Mouse (Mus musculus) forebrain, postnatal 0 days (tissue): ENCODE results near the gene Ppm1g. TPM values are rescaled to one million over a fixed set of nuclear protein-coding genes. Genes with fewer than 3 reads are reported as not detected.
A peak's percentile ranks its signal among the peaks of the same experiment; 100 is the strongest.

Experiments
- ATAC-seq: fragments of 200-750 bp; cut with Nextera tagmentation; 2 replicates; pipeline ENCODE4 v1.8.0; 2017; ENCODE audit warnings: mild to moderate bottlenecking, moderate library complexity
- DNase-seq: peaks from one replicate; pipeline ENCODE4 v3.0.0-alpha.2; 2015
- H3K27ac ChIP-seq: fragments of 300-500 bp; sonication (generic); 2 replicates; pipeline ENCODE4 v1.5.1; 2014; ENCODE audit warnings: low read depth, mild to moderate bottlenecking, antibody characterized with exemption, low read length, moderate library complexity, mixed read lengths
- H3K27me3 ChIP-seq: fragments of 300-500 bp; sonication (generic); 2 replicates; pipeline ENCODE4 v1.6.1; 2014; ENCODE audit warnings: mild to moderate bottlenecking, low read length, mixed read lengths; ENCODE audit not compliant: insufficient read depth
- H3K36me3 ChIP-seq: fragments of 300-500 bp; sonication (generic); 2 replicates; pipeline ENCODE4 v1.6.1; 2014; ENCODE audit warnings: mild to moderate bottlenecking, moderate library complexity; ENCODE audit not compliant: insufficient read depth
- H3K4me1 ChIP-seq: fragments of 300-500 bp; sonication (generic); 2 replicates; pipeline ENCODE4 v1.6.1; 2014; ENCODE audit warnings: antibody characterized with exemption; ENCODE audit not compliant: insufficient read depth
- H3K4me2 ChIP-seq: fragments of 300-500 bp; sonication (generic); 2 replicates; pipeline ENCODE4 v1.6.1; 2014; ENCODE audit warnings: low read depth, mild to moderate bottlenecking, moderate library complexity
- H3K4me3 ChIP-seq: fragments of 300-500 bp; sonication (generic); 2 replicates; pipeline ENCODE4 v1.5.1; 2014; ENCODE audit warnings: low read depth, low read length, mixed read lengths
- H3K9ac ChIP-seq: fragments of 300-500 bp; sonication (generic); 2 replicates; pipeline ENCODE4 v1.6.1; 2014; ENCODE audit warnings: mild to moderate bottlenecking
- H3K9me3 ChIP-seq: fragments of 300-500 bp; sonication (generic); 2 replicates; pipeline ENCODE4 v1.6.1; 2016; ENCODE audit warnings: low read length
- CTCF ChIP-seq: sonication (generic); IDR thresholded peaks from 2 replicates; pipeline ENCODE4 v1.5.1; 2016; ENCODE audit warnings: antibody characterized with exemption, control low read depth, low read depth
- whole genome bisulfite sequencing: fragments of 180-500 bp; shearing (Covaris S2); extraction: QIAGEN DNeasy Blood & Tissue Kit; methylation state at CpG from one replicate; pipeline ENCODE4 v1.1.7; 2014; 5-methylcytosine and 5-hydroxymethylcytosine counted together
- polyA plus RNA-seq: library from polyadenylated mRNA; unstranded; fragments of >200 nt; fragmentation: Nextera tagmentation; extraction: Ambion mirVana; gene quantifications from 2 replicates; pipeline ENCODE4 v1.2.1, GENCODE M21; 2015
- total RNA-seq: library from RNA; depleted of rRNA; stranded (reverse); fragments of >200 nt; gene quantifications from 2 replicates; pipeline ENCODE4 v1.2.3, GENCODE M21; 2014

Ppm1g gene
- total and polyA plus RNA-seq, 2 experiments from 2014 or later: 102 to 175 TPM

DNA sequence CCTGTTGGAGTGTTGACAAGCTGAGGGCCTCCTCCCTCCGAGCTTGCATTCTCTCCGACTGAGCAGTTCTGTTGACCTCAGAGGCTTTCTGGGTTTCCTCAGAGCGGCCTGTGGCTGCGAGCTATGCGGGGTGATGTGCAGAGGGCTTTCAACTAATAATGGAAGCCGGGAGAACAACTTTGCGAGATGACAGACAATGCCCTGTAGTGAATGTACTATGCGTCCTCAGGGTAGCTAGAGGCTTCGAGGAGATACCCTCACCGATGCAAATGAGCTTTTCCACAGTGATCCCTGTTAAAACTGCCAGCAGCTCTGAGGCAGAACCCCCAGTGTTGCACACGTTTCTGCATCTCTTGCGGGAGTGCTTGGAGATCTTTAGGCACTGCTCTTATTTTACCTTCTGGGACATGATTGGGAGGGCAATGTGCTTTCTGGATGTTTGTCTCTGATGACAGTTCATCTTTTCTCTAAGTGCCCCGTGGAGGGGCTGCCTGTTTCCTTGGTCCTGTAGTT lies 21.1 kb upstream of the Ppm1g start:
- peak overlapping the region; percentile 97 for H3K4me3 ChIP-seq
- H3K27ac ChIP-seq: peak overlapping the region; percentile 93
- H3K36me3 ChIP-seq: peaks cover 29% of the 10 kb centered on the region
- H3K4me2 ChIP-seq: peak overlapping the region; percentile 76
- ATAC-seq (no peak), DNase-seq (no peak)
- no peak for TF ChIP-seq CTCF
- H3K9ac ChIP-seq: peak overlapping the region; percentile 90
- H3K4me1 ChIP-seq: peaks cover 7% of the 10 kb centered on the region; the same call in 1 of the 2 replicates
- H3K9me3 ChIP-seq: no peaks in the 10 kb centered on the region
- no peaks in the 10 kb centered on the region for H3K27me3 ChIP-seq
- WGBS: under 1% methylated on average over 13 of the region's 13 CpGs

DNA sequence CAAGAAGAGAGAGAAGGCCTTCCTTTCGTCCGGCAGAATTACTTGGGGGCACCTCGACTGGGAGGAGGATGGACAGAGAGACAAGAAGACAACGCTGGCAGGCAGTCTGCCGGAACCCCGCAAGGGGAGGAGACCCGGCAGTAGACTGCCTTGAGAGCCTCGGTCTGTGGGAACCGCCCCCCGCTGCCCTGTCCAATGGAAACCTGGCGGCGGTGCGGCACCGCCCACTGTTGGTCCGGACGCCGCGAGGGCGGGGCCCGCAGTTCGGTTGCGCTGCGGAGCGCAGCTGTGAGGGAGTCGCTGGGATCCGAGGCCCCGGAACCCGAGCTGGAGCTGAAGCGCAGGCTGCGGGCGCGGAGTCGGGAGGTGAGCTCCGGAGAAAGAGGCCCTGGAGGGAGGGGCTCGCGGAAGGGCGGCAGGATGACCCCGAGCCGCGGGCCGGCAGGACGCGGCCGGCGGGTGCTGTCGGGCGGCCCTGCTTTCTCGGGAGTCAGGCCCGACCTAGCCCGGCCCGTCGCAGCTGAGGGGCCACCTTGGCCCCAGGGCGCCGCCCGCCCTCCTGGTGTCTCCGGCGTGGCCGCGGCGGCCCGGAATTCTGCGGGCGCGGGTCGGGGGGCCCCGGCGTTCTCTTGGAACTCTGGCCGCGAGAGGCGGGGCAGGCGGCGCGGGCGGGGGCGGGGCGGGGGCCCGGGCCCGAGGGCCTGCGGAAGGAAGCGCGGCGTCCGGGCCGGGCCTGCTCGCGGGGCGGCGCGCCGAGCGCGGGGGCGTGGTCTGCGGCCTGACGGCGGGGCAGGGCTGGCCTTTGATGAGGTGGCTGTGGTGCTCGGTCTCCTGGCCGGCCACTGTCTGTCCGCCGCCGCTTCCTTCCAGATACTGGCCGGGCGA lies 20.4 kb upstream of the Ppm1g start, which contains the start of the genes Nrbp1 and Gm9970:
Gene Nrbp1, plus strand, starts transcription at position 228 of the 885 bp plus-strand sequence.
Gene Gm9970, minus strand, starts transcription at position 596 of the 885 bp plus-strand sequence.
- Histone ChIP-seq H3K4me2 (peak within 1 kb of the TSS; percentile 76), H3K27ac (peak within 1 kb of the TSS; percentile 93), H3K27me3 (no peaks in the 10 kb centered on the region), H3K36me3 (peaks cover 22% of the 10 kb centered on the region), H3K4me1 (peaks cover 7% of the 10 kb centered on the region; the same call in 1 of the 2 replicates), H3K9me3 (no peaks in the 10 kb centered on the region), H3K9ac (peak within 1 kb of the TSS; percentile 90), H3K4me3 (peak within 1 kb of the TSS; percentile 97)
- WGBS: under 1% methylated on average over 84 of the region's 103 CpGs
- DNase-seq (peak; percentile 96), ATAC-seq (peak; percentile 99)
- TF ChIP-seq CTCF: 0 out of 2 replicates have a peak, but pooled peaks have one; percentile 11

DNA sequence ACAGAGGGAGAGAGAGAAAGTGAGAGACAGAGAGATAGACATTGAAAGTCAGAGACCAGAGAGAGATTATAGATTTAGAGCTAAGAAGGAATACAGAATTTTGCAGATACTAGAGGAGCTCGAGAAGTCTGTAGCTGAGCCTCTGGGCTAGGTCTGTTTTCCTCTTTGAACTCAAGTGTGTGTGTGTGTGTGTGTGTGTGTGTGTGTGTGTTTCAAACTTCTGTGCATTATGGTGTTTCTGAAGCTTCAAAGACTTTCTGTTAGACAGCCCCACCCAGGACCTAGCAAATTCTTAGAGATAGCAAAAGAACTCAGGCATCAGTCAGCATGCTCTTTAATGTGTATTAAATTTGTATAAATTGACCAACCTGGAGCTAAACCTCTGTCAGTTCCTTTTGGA lies 6.2 kb upstream of the Ppm1g start:
- ATAC-seq: no peak
- no peak for DNase-seq
- Histone ChIP-seq H3K4me2 (no peak overlapping the region), H3K4me3 (no peak overlapping the region), H3K4me1 (no peaks in the 10 kb centered on the region), H3K9ac (no peak overlapping the region), H3K27me3 (no peaks in the 10 kb centered on the region), H3K9me3 (no peaks in the 10 kb centered on the region), H3K36me3 (no peaks in the 10 kb centered on the region), H3K27ac (no peak overlapping the region)
- no peak for TF ChIP-seq CTCF
- 77% methylated on average over 1 of the region's 1 CpGs for WGBS

- H3K4me2 ChIP-seq: no peak overlapping the region
- H3K27ac ChIP-seq: no peak overlapping the region
- ATAC-seq (no peak), DNase-seq (no peak)
- no peak overlapping the region for H3K9ac ChIP-seq
- no peak overlapping the region for H3K4me3 ChIP-seq
- H3K36me3 ChIP-seq: no peaks in the 10 kb centered on the region
- no peaks in the 10 kb centered on the region for H3K9me3 ChIP-seq
- WGBS: 94% methylated on average over 9 of the region's 9 CpGs
- H3K27me3 ChIP-seq: no peaks in the 10 kb centered on the region
- H3K4me1 ChIP-seq: peaks cover 4% of the 10 kb centered on the region; the same call in 1 of the 2 replicates
- no peak for TF ChIP-seq CTCF
Observed at GRCm38 (mm10) chr5:31222696-31223095, 2.2 kb upstream of the Ppm1g start.

GRCm38 (mm10) chr5:31221304-31221945 lies 938 bp upstream of the Ppm1g start:
- 11% methylated on average over 11 of the region's 11 CpGs for WGBS
- peak; percentile 70 for TF ChIP-seq CTCF
- ATAC-seq: peak; percentile 58

DNA sequence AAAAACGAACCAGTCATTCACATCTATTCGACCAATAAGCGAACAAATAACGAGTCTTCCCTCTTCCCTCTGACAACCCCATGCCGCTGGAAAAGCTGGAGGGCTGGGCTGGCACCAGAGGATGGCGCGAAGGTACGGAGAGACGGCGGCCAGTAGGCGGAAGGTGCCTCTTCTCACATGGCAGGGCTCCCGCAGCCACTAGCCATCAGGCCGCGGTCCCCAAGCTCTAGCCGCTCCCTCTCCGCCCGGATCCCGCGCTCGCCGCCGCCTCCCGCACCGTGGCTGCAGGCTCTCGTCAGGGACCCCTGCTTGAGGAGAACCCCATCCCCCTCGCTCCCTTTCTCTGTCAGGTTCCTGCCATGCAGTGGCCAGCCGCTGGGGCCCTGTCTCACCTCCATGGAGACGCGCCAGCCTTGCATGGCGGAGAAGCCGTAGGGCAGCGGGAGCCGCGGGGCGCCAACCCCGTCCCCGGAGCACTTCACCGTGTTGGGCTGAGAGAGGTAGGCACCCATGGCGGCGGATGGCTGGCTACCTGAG lies 508 bp downstream of the Ppm1g start:
- peak overlapping the region; percentile 92 for H3K9ac ChIP-seq
- H3K4me3 ChIP-seq: peak overlapping the region; percentile 100
- peaks cover 4% of the 10 kb centered on the region; the same call in 1 of the 2 replicates for H3K4me1 ChIP-seq
- TF ChIP-seq CTCF: peak; percentile 20
- H3K9me3 ChIP-seq: no peaks in the 10 kb centered on the region
- ATAC-seq: peak; percentile 59
- H3K27me3 ChIP-seq: no peaks in the 10 kb centered on the region
- WGBS: under 1% methylated on average over 32 of the region's 40 CpGs
- no peak for DNase-seq
- H3K4me2 ChIP-seq: peak overlapping the region; percentile 79
- no peaks in the 10 kb centered on the region for H3K36me3 ChIP-seq
- peak overlapping the region; percentile 97 for H3K27ac ChIP-seq

More at GRCm38 (mm10) chr5:31221304-31221945, 938 bp upstream of the Ppm1g start:
- no peaks in the 10 kb centered on the region for H3K27me3 ChIP-seq
- H3K9me3 ChIP-seq: no peaks in the 10 kb centered on the region
- peaks cover 4% of the 10 kb centered on the region; the same call in 1 of the 2 replicates for H3K4me1 ChIP-seq
- peak overlapping the region; percentile 79 for H3K4me2 ChIP-seq
- H3K27ac ChIP-seq: peak overlapping the region; percentile 97
- DNase-seq: peak; percentile 79
- H3K9ac ChIP-seq: peak overlapping the region; percentile 92
- H3K36me3 ChIP-seq: no peaks in the 10 kb centered on the region
- H3K4me3 ChIP-seq: peak overlapping the region; percentile 100
